Mouse (Mus musculus) MEL (cell line): ENCODE measurements at regions not wholly inside any gene's neighbourhood (a gene's known extent, or its start where the extent isn't known, plus 50 kb on each side); places are given as distances from the start of the nearest gene placed in this dataset.

ENCODE experiments used
- CHD2 ChIP-seq: IDR thresholded peaks from 2 replicates; pipeline ENCODE4 v1.6.1; 2011; ENCODE audit warnings: low read length, improper control_type of control experiment
- TBP ChIP-seq: IDR thresholded peaks from 2 replicates; pipeline ENCODE4 v1.8.0; 2011; ENCODE audit warnings: low read depth, low read length, improper control_type of control experiment
- USF2 ChIP-seq, 2 experiments: IDR thresholded peaks; 2 replicates each; pipeline ENCODE4 v1.6.1; 2011 to 2012; ENCODE audit warnings: improper control_type of control experiment in 2 of 2, low read length in 2 of 2, borderline replicate concordance in 1 of 2, inconsistent platforms in 1 of 2, low read depth in 1 of 2, mild to moderate bottlenecking in 1 of 2; ENCODE audit not compliant: insufficient read depth in 1 of 2

- no peak for TF ChIP-seq CHD2
- no peak for TF ChIP-seq TBP
- TF ChIP-seq USF2 (IDR thresholded peaks at IDR 0.05; ENCODE audit: borderline replicate concordance in 1 of 2, insufficient read depth in 1 of 2, low read depth in 1 of 2, low read length in 2 of 2) = no peak
Observed at GRCm38 (mm10) chr2:166258771-166259180, 103.3 kb upstream of the Sulf2 start.
